26 mouse cellular contexts compared by ENCODE assay signal in genomic region chr17:86971036-86971435, GRCm38 (mm10). TPM values are rescaled to one million over a fixed set of nuclear protein-coding genes. Genes with fewer than 3 reads are reported as not detected.
A peak's percentile ranks its signal among the peaks of the same experiment; 100 is the strongest.
DNase-seq lines count a peak whose midpoint lies in the region; ATAC-seq and TF ChIP-seq lines count a peak whose summit lies in the region.
"Had no signal": no experiment of that assay in that cellular context is flagged by ENCODE, and none has a peak within 500 bp of the region (broad histone marks: within the 10 kb centered on the region; RNA-seq: fewer than 3 reads in every experiment).

No protein-coding gene starts in this region.

- 47% methylated on average over 5 of the region's 5 CpGs for WGBS in forebrain, postnatal 0 days
- WGBS in olfactory bulb, adult 2 months: 16% methylated on average over 5 of the region's 5 CpGs

- H3K9me3 ChIP-seq in forebrain, postnatal 0 days (ENCODE audit: low read length): no peaks in the 10 kb centered on the region
- H3K9me3 ChIP-seq: limb, embryonic 12.5 days; liver, embryonic 12.5 days; neural tube, embryonic 12.5 days had no signal

- no peak overlapping the region for H3K4me3 ChIP-seq in forebrain, postnatal 0 days (ENCODE audit: low read depth, low read length)
- no peak overlapping the region for H3K4me3 ChIP-seq in olfactory bulb, adult 2 months (ENCODE audit: insufficient read depth, low read depth, low read length)
- H3K4me3 ChIP-seq: layer of hippocampus, adult 2 months; left cerebral cortex, adult 2 months; limb, embryonic 12.5 days; liver, embryonic 12.5 days; neural tube, embryonic 12.5 days had no signal

- H3K36me3 ChIP-seq in forebrain, postnatal 0 days (ENCODE audit: insufficient read depth): no peaks in the 10 kb centered on the region

- no peaks in the 10 kb centered on the region for H3K27me3 ChIP-seq in forebrain, postnatal 0 days (ENCODE audit: insufficient read depth, low read length)
- H3K27me3 ChIP-seq: limb, embryonic 12.5 days; liver, embryonic 12.5 days; neural tube, embryonic 12.5 days had no signal

- H3K9ac ChIP-seq in forebrain, postnatal 0 days: no peak overlapping the region
- H3K9ac ChIP-seq: limb, embryonic 12.5 days; liver, embryonic 12.5 days; neural tube, embryonic 12.5 days had no signal

- no peak overlapping the region for H3K27ac ChIP-seq in forebrain, postnatal 0 days (ENCODE audit: low read depth, low read length)
- H3K27ac ChIP-seq in olfactory bulb, adult 2 months (ENCODE audit: insufficient read depth, low read depth, low read length): peak overlapping the region; percentile 61
- H3K27ac ChIP-seq: layer of hippocampus, adult 2 months; left cerebral cortex, adult 2 months; limb, embryonic 12.5 days; liver, embryonic 12.5 days; neural tube, embryonic 12.5 days had no signal

- no peaks in the 10 kb centered on the region for H3K4me1 ChIP-seq in forebrain, postnatal 0 days (ENCODE audit: insufficient read depth)
- H3K4me1 ChIP-seq in olfactory bulb, adult 2 months (ENCODE audit: control insufficient read depth, insufficient read depth, low read length): peaks cover 50% of the 10 kb centered on the region

- ATAC-seq in frontal cortex, adult (ENCODE audit: low TSS enrichment): peak; percentile 62; the same call in 1 of the 2 replicates
- peak; percentile 43; the same call in 1 of the 2 replicates for ATAC-seq in forebrain, postnatal 0 days
- ATAC-seq: liver, embryonic 12.5 days had no signal

- no peak for DNase-seq in frontal cortex, postnatal 25 days (ENCODE audit: low spot score in 2 of 2)
- peak; percentile 50 for DNase-seq in thymus, postnatal 0 days (ENCODE audit: low spot score)
- no peak for DNase-seq in thymus, postnatal 14 days
- DNase-seq in forebrain, postnatal 0 days: no peak
- DNase-seq in cerebellum, adult 8-10 months: no peak
- DNase-seq in layer of hippocampus, postnatal 36 days: no peak
- DNase-seq: adrenal gland, adult 2 months; cerebellum, postnatal 25 days; embryo, embryonic 11 days; heart, postnatal 10 days; kidney, adult 2 months; kidney, postnatal 10 days; lung, adult 2 months; right cerebral cortex, adult 18-20 months had no signal

- TF ChIP-seq POLR2A in olfactory bulb, adult 2 months (IDR thresholded peaks at IDR 0.05; ENCODE audit: insufficient read depth, low read depth, low read length): no peak

- H3K4me2 ChIP-seq in forebrain, postnatal 0 days (ENCODE audit: low read depth): no peak overlapping the region
- H3K4me2 ChIP-seq: heart, embryonic 11.5 days; limb, embryonic 12.5 days; liver, embryonic 12.5 days; neural tube, embryonic 12.5 days had no signal

- no peak for TF ChIP-seq CTCF in forebrain, postnatal 0 days (IDR thresholded peaks at IDR 0.05; ENCODE audit: low read depth)
- TF ChIP-seq CTCF in olfactory bulb, adult 2 months (IDR thresholded peaks at IDR 0.05; ENCODE audit: insufficient read depth, low read depth, low read length): no peak

RNA-seq across cellular contexts. Expression of gene Rhoq, which starts 8.2 kb away (rescaled TPM):
- 3.1 and 3.8 TPM in 2 replicates for polyA plus RNA-seq in thymus, postnatal 0 days (2015; fragmentation: Nextera tagmentation; extraction: Ambion mirVana)
- 17.9 and 18.2 TPM in 2 replicates for total RNA-seq in forebrain, postnatal 0 days (2014; rRNA removed)
- polyA plus RNA-seq in forebrain, postnatal 0 days (2015; fragmentation: Nextera tagmentation; extraction: Ambion mirVana): 2.7 and 4.0 TPM in 2 replicates
- polyA plus RNA-seq in olfactory bulb, adult 2 months (2012; ENCODE audit: insufficient read depth, insufficient read length, low replicate concordance, missing spikeins): not detected in 2 replicates
- 10 to 100 TPM; 33.6 to 36.8 TPM for total RNA-seq in layer of hippocampus, postnatal 36 days (2021)

RNA-seq across cellular contexts. Expression of gene Atp6v1e2, which starts 23.3 kb away (rescaled TPM):
- not detected in 2 replicates for polyA plus RNA-seq in thymus, postnatal 0 days (2015; fragmentation: Nextera tagmentation; extraction: Ambion mirVana)
- not detected in 2 replicates for total RNA-seq in forebrain, postnatal 0 days (2014; rRNA removed)
- 0.15 and 0.21 TPM in 2 replicates for polyA plus RNA-seq in forebrain, postnatal 0 days (2015; fragmentation: Nextera tagmentation; extraction: Ambion mirVana)
- polyA plus RNA-seq in olfactory bulb, adult 2 months (2012; ENCODE audit: insufficient read depth, insufficient read length, low replicate concordance, missing spikeins): not detected in 2 replicates
- total RNA-seq in layer of hippocampus, postnatal 36 days (2021): not detected
- total RNA-seq: adrenal gland, adult 2 months; gastrocnemius, adult 18-20 months; granulocyte monocyte progenitor cell, adult 5-6 weeks; heart, postnatal 10 days; layer of hippocampus, adult 2 months; left cerebral cortex, adult 2 months had no signal
- polyA plus RNA-seq: adrenal gland, adult 2 months; embryonic facial prominence, embryonic 14.5 days; heart, embryonic 11.5 days; kidney, adult 2 months; limb, embryonic 12.5 days; liver, embryonic 12.5 days; lung, adult 2 months; neural tube, embryonic 12.5 days; stomach, embryonic 14.5 days had no signal

RNA-seq across cellular contexts. Expression of gene Tmem247, which starts 53.9 kb away (rescaled TPM):
- polyA plus RNA-seq in thymus, postnatal 0 days (2015; fragmentation: Nextera tagmentation; extraction: Ambion mirVana): not detected in 2 replicates
- total RNA-seq in forebrain, postnatal 0 days (2014; rRNA removed): not detected in 2 replicates
- polyA plus RNA-seq in forebrain, postnatal 0 days (2015; fragmentation: Nextera tagmentation; extraction: Ambion mirVana): not detected in 2 replicates
- not detected in 2 replicates for polyA plus RNA-seq in olfactory bulb, adult 2 months (2012; ENCODE audit: insufficient read depth, insufficient read length, low replicate concordance, missing spikeins)
- not detected for total RNA-seq in layer of hippocampus, postnatal 36 days (2021)
- total RNA-seq: adrenal gland, adult 2 months; gastrocnemius, adult 18-20 months; granulocyte monocyte progenitor cell, adult 5-6 weeks; heart, postnatal 10 days; layer of hippocampus, adult 2 months; left cerebral cortex, adult 2 months had no signal
- polyA plus RNA-seq: adrenal gland, adult 2 months; embryonic facial prominence, embryonic 14.5 days; heart, embryonic 11.5 days; kidney, adult 2 months; limb, embryonic 12.5 days; liver, embryonic 12.5 days; lung, adult 2 months; neural tube, embryonic 12.5 days; stomach, embryonic 14.5 days had no signal

RNA-seq across cellular contexts. Expression of gene Pigf, which starts 54.2 kb away (rescaled TPM):
- 25.8 and 26.9 TPM in 2 replicates for polyA plus RNA-seq in thymus, postnatal 0 days (2015; fragmentation: Nextera tagmentation; extraction: Ambion mirVana)
- 18.2 and 19.1 TPM in 2 replicates for total RNA-seq in forebrain, postnatal 0 days (2014; rRNA removed)
- 28.7 and 34.0 TPM in 2 replicates for polyA plus RNA-seq in forebrain, postnatal 0 days (2015; fragmentation: Nextera tagmentation; extraction: Ambion mirVana)
- polyA plus RNA-seq in olfactory bulb, adult 2 months (2012; ENCODE audit: insufficient read depth, insufficient read length, low replicate concordance, missing spikeins): not detected in 2 replicates
- total RNA-seq in layer of hippocampus, postnatal 36 days (2021): 10 to 100 TPM; 18.2 to 19.9 TPM

RNA-seq across cellular contexts. Expression of gene Cript, which starts 54.3 kb away (rescaled TPM):
- 200 TPM in 2 replicates for polyA plus RNA-seq in thymus, postnatal 0 days (2015; fragmentation: Nextera tagmentation; extraction: Ambion mirVana)
- 82.7 and 109 TPM in 2 replicates for total RNA-seq in forebrain, postnatal 0 days (2014; rRNA removed)
- polyA plus RNA-seq in forebrain, postnatal 0 days (2015; fragmentation: Nextera tagmentation; extraction: Ambion mirVana): 215 and 249 TPM in 2 replicates
- not detected in 2 replicates for polyA plus RNA-seq in olfactory bulb, adult 2 months (2012; ENCODE audit: insufficient read depth, insufficient read length, low replicate concordance, missing spikeins)
- 10 to 100 TPM; 57.3 to 62.1 TPM for total RNA-seq in layer of hippocampus, postnatal 36 days (2021)
